ENCODE assay signal across 23 mouse cellular contexts in genomic region chr9:115841684-115842083, GRCm38 (mm10).
DNase-seq lines count a peak whose midpoint lies in the region; ATAC-seq and TF ChIP-seq lines count a peak whose summit lies in the region.
"Had no signal": no experiment of that assay in that cellular context is flagged by ENCODE, and none has a peak within 500 bp of the region (broad histone marks: within the 10 kb centered on the region; RNA-seq: fewer than 3 reads in every experiment).

No protein-coding gene starts in this region.

- H3K9ac ChIP-seq in heart, embryonic 11.5 days (ENCODE audit: low read depth, low read length) = no peak overlapping the region
- H3K9ac ChIP-seq in liver, embryonic 11.5 days (ENCODE audit: low read depth, low read length) = no peak overlapping the region
- no peak overlapping the region for H3K9ac ChIP-seq in liver, postnatal 0 days (replicated peaks)
- H3K9ac ChIP-seq in intestine, embryonic 16.5 days (ENCODE audit: low read depth, low read length) = no peak overlapping the region
- no peak overlapping the region for H3K9ac ChIP-seq in forebrain, embryonic 13.5 days
- H3K9ac ChIP-seq: embryonic facial prominence, embryonic 12.5 days; embryonic facial prominence, embryonic 15.5 days; forebrain, embryonic 15.5 days; heart, embryonic 13.5 days; hindbrain, embryonic 13.5 days had no signal

- peaks cover 4% of the 10 kb centered on the region; the same call in 1 of the 2 replicates for H3K4me1 ChIP-seq in heart, embryonic 11.5 days (ENCODE audit: control insufficient read depth, insufficient read depth, low read length)
- H3K4me1 ChIP-seq in liver, embryonic 11.5 days (replicated peaks; ENCODE audit: control insufficient read depth, insufficient read depth, low read length) = no peaks in the 10 kb centered on the region
- no peaks in the 10 kb centered on the region for H3K4me1 ChIP-seq in liver, postnatal 0 days (ENCODE audit: insufficient read depth)
- H3K4me1 ChIP-seq in intestine, embryonic 16.5 days (ENCODE audit: control insufficient read depth, insufficient read depth, low read length) = peaks cover 7% of the 10 kb centered on the region; the same call in 1 of the 2 replicates
- no peaks in the 10 kb centered on the region for H3K4me1 ChIP-seq in forebrain, embryonic 13.5 days
- H3K4me1 ChIP-seq: embryonic facial prominence, embryonic 15.5 days; forebrain, embryonic 15.5 days had no signal

- ATAC-seq in heart, embryonic 11.5 days (replicated peaks; ENCODE audit: insufficient number of reproducible peaks, low FRiP score, low TSS enrichment) = no peak
- no peak for ATAC-seq in liver, embryonic 11.5 days (replicated peaks; ENCODE audit: low FRiP score)
- ATAC-seq in liver, postnatal 0 days = no peak
- ATAC-seq in intestine, embryonic 16.5 days = peak; percentile 88
- ATAC-seq in forebrain, embryonic 13.5 days = no peak
- ATAC-seq: CD4-positive, CD25-positive, alpha-beta regulatory T cell, adult 4 months; forebrain, embryonic 15.5 days; hindbrain, embryonic 16.5 days had no signal

- H3K27ac ChIP-seq in heart, embryonic 11.5 days (ENCODE audit: low read depth, low read length) = peak overlapping the region; percentile 29; the same call in 1 of the 2 replicates
- no peak overlapping the region for H3K27ac ChIP-seq in liver, embryonic 11.5 days (ENCODE audit: low read depth, low read length)
- no peak overlapping the region for H3K27ac ChIP-seq in liver, postnatal 0 days (ENCODE audit: low read depth)
- no peak overlapping the region for H3K27ac ChIP-seq in intestine, embryonic 16.5 days (ENCODE audit: low read length)
- no peak overlapping the region for H3K27ac ChIP-seq in forebrain, embryonic 13.5 days
- H3K27ac ChIP-seq: embryonic facial prominence, embryonic 12.5 days; embryonic facial prominence, embryonic 15.5 days; forebrain, embryonic 15.5 days; heart, embryonic 13.5 days; hindbrain, embryonic 13.5 days had no signal

- no peak overlapping the region for H3K4me2 ChIP-seq in heart, embryonic 11.5 days
- H3K4me2 ChIP-seq in liver, embryonic 11.5 days = no peak overlapping the region
- no peak overlapping the region for H3K4me2 ChIP-seq in liver, postnatal 0 days (ENCODE audit: low read depth, low read length)
- H3K4me2 ChIP-seq in intestine, embryonic 16.5 days (ENCODE audit: low read depth, low read length) = no peak overlapping the region
- H3K4me2 ChIP-seq in forebrain, embryonic 13.5 days = no peak overlapping the region
- H3K4me2 ChIP-seq: embryonic facial prominence, embryonic 12.5 days; embryonic facial prominence, embryonic 15.5 days; forebrain, embryonic 15.5 days; heart, embryonic 13.5 days; hindbrain, embryonic 13.5 days had no signal

- TF ChIP-seq CTCF in liver, postnatal 0 days (IDR thresholded peaks at IDR 0.05; ENCODE audit: low read depth) = no peak

- H3K4me3 ChIP-seq in heart, embryonic 11.5 days (ENCODE audit: low read depth, low read length) = no peak overlapping the region
- no peak overlapping the region for H3K4me3 ChIP-seq in liver, embryonic 11.5 days (ENCODE audit: low read depth, low read length)
- no peak overlapping the region for H3K4me3 ChIP-seq in liver, postnatal 0 days (ENCODE audit: low read depth, low read length)
- no peak overlapping the region for H3K4me3 ChIP-seq in intestine, embryonic 16.5 days (ENCODE audit: low read length)
- H3K4me3 ChIP-seq in forebrain, embryonic 13.5 days = no peak overlapping the region
- H3K4me3 ChIP-seq: embryonic facial prominence, embryonic 12.5 days; embryonic facial prominence, embryonic 15.5 days; forebrain, embryonic 15.5 days; heart, embryonic 13.5 days; hindbrain, embryonic 13.5 days had no signal

- no peaks in the 10 kb centered on the region for H3K27me3 ChIP-seq in heart, embryonic 11.5 days (ENCODE audit: control insufficient read depth, insufficient read depth, low read length)
- H3K27me3 ChIP-seq in liver, embryonic 11.5 days (replicated peaks; ENCODE audit: control insufficient read depth, insufficient read depth, low read length) = no peaks in the 10 kb centered on the region
- no peaks in the 10 kb centered on the region for H3K27me3 ChIP-seq in liver, postnatal 0 days (ENCODE audit: insufficient read depth, low read length)
- no peaks in the 10 kb centered on the region for H3K27me3 ChIP-seq in intestine, embryonic 16.5 days (replicated peaks; ENCODE audit: control insufficient read depth, insufficient read depth, low read length)
- no peaks in the 10 kb centered on the region for H3K27me3 ChIP-seq in forebrain, embryonic 13.5 days
- H3K27me3 ChIP-seq: embryonic facial prominence, embryonic 12.5 days; embryonic facial prominence, embryonic 15.5 days; forebrain, embryonic 15.5 days; heart, embryonic 13.5 days; hindbrain, embryonic 13.5 days had no signal

- H3K36me3 ChIP-seq in heart, embryonic 11.5 days (ENCODE audit: control insufficient read depth, insufficient read depth, low read length) = no peaks in the 10 kb centered on the region
- no peaks in the 10 kb centered on the region for H3K36me3 ChIP-seq in liver, embryonic 11.5 days (ENCODE audit: control insufficient read depth, insufficient read depth, low read length)
- H3K36me3 ChIP-seq in liver, postnatal 0 days (replicated peaks; ENCODE audit: insufficient read depth, low read length) = no peaks in the 10 kb centered on the region
- H3K36me3 ChIP-seq in intestine, embryonic 16.5 days (ENCODE audit: control insufficient read depth, insufficient read depth, low read length) = no peaks in the 10 kb centered on the region
- no peaks in the 10 kb centered on the region for H3K36me3 ChIP-seq in forebrain, embryonic 13.5 days (ENCODE audit: poor library complexity, severe bottlenecking)
- H3K36me3 ChIP-seq: embryonic facial prominence, embryonic 12.5 days; embryonic facial prominence, embryonic 15.5 days; forebrain, embryonic 15.5 days; heart, embryonic 13.5 days; hindbrain, embryonic 13.5 days had no signal

- TF ChIP-seq EP300 in liver, postnatal 0 days (IDR thresholded peaks at IDR 0.05; ENCODE audit: low read depth) = no peak

- H3K9me3 ChIP-seq in heart, embryonic 11.5 days (replicated peaks; ENCODE audit: control insufficient read depth, low read length) = no peaks in the 10 kb centered on the region
- no peaks in the 10 kb centered on the region for H3K9me3 ChIP-seq in liver, embryonic 11.5 days (ENCODE audit: control insufficient read depth, low read length)
- no peaks in the 10 kb centered on the region for H3K9me3 ChIP-seq in liver, postnatal 0 days (ENCODE audit: low read length)
- no peaks in the 10 kb centered on the region for H3K9me3 ChIP-seq in intestine, embryonic 16.5 days (ENCODE audit: control insufficient read depth, low read length)
- no peaks in the 10 kb centered on the region for H3K9me3 ChIP-seq in forebrain, embryonic 13.5 days (replicated peaks)
- H3K9me3 ChIP-seq: embryonic facial prominence, embryonic 12.5 days; embryonic facial prominence, embryonic 15.5 days; forebrain, embryonic 15.5 days; heart, embryonic 13.5 days; hindbrain, embryonic 13.5 days had no signal

- DNase-seq in heart, adult 9 months (ENCODE audit: low spot score in 2 of 2) = no peak
- DNase-seq in liver, embryonic 11.5 days (ENCODE audit: low spot score) = peak; percentile 24
- no peak for DNase-seq in liver, postnatal 0 days
- DNase-seq: adrenal gland, adult 2 months; adrenal gland, postnatal 14 days; cerebellum, adult 11 months; cerebellum, adult 2 months; cerebellum, adult 9-11 months; cerebellum, postnatal 25 days; gastrocnemius, postnatal 10 days; gastrocnemius, postnatal 36 days; kidney, adult 18-20 months; kidney, adult 9 months had no signal

- WGBS in heart, embryonic 11.5 days (ENCODE audit: insufficient replicate concordance) = 40% methylated on average over 10 of the region's 10 CpGs
- 68% methylated on average over 10 of the region's 10 CpGs for WGBS in liver, embryonic 11.5 days
- 74% methylated on average over 10 of the region's 10 CpGs for WGBS in liver, postnatal 0 days (ENCODE audit: insufficient replicate concordance)
- 68% methylated on average over 10 of the region's 10 CpGs for WGBS in intestine, embryonic 16.5 days
- 83% methylated on average over 10 of the region's 10 CpGs for WGBS in forebrain, embryonic 13.5 days
